Mouse (Mus musculus) midbrain, embryonic 11.5 days (tissue): ENCODE results near the gene Sned1. TPM values are rescaled to one million over a fixed set of nuclear protein-coding genes. Genes with fewer than 3 reads are reported as not detected.

Experiments used
- ATAC-seq: fragments of 200-750 bp; cut with Nextera tagmentation; 2 replicates; pipeline ENCODE4 v1.8.0; 2017; ENCODE audit warnings: moderate TSS enrichment, moderate library complexity; ENCODE audit not compliant: low FRiP score
- DNase-seq: peaks from one replicate; pipeline ENCODE4 v3.0.0; 2015; ENCODE audit warnings: low spot score; ENCODE audit errors: missing footprints
- H3K27ac ChIP-seq: fragments of 300-500 bp; sonication (generic); 2 replicates; pipeline ENCODE4 v1.5.1; 2014; ENCODE audit warnings: low read depth, low read length
- H3K27me3 ChIP-seq: fragments of 300-500 bp; sonication (generic); 2 replicates; pipeline ENCODE4 v1.6.1; 2014; ENCODE audit warnings: mild to moderate bottlenecking, low read length, moderate library complexity, mixed read lengths; ENCODE audit not compliant: control insufficient read depth, insufficient read depth
- H3K36me3 ChIP-seq: fragments of 300-500 bp; sonication (generic); 2 replicates; pipeline ENCODE4 v1.6.1; 2014; ENCODE audit warnings: mild to moderate bottlenecking, low read length, moderate library complexity, mixed read lengths; ENCODE audit not compliant: control insufficient read depth, insufficient read depth
- H3K4me1 ChIP-seq: fragments of 300-500 bp; sonication (generic); 2 replicates; pipeline ENCODE4 v1.6.1; 2014; ENCODE audit warnings: low read length; ENCODE audit not compliant: control insufficient read depth, insufficient read depth
- H3K4me2 ChIP-seq: fragments of 300-500 bp; sonication (generic); 2 replicates; pipeline ENCODE4 v1.6.1; 2014; ENCODE audit warnings: mild to moderate bottlenecking, moderate library complexity
- H3K4me3 ChIP-seq: fragments of 300-500 bp; sonication (generic); 2 replicates; pipeline ENCODE4 v1.5.1; 2014; ENCODE audit warnings: low read depth, low read length
- H3K9ac ChIP-seq: fragments of 300-500 bp; sonication (generic); 2 replicates; pipeline ENCODE4 v1.6.1; 2014; ENCODE audit warnings: low read length
- H3K9me3 ChIP-seq: fragments of 300-500 bp; sonication (generic); 2 replicates; pipeline ENCODE4 v1.6.1; 2016; ENCODE audit warnings: low read length; ENCODE audit not compliant: control insufficient read depth
- WGBS: fragments of 180-500 bp; shearing (Covaris S2); extraction: QIAGEN DNeasy Blood & Tissue Kit; methylation state at CpG from one replicate; pipeline ENCODE4 v1.1.7; 2014; 5-methylcytosine and 5-hydroxymethylcytosine counted together
- polyA plus RNA-seq: library from polyadenylated mRNA; unstranded; fragments of >200 nt; fragmentation: Nextera tagmentation; extraction: Ambion mirVana; gene quantifications from 2 replicates; pipeline ENCODE4 v1.2.1, GENCODE M21; 2014

Gene Sned1
- polyA plus RNA-seq, 1 experiment from 2014 or later, result 2.0 TPM

- DNase-seq (peak; percentile 75), ATAC-seq (no peak)
- Histone ChIP-seq H3K27me3 (no peaks in the 10 kb centered on the region), H3K9ac (no peak overlapping the region), H3K27ac (no peak overlapping the region), H3K4me3 (no peak overlapping the region), H3K4me1 (peaks cover 8% of the 10 kb centered on the region), H3K36me3 (no peaks in the 10 kb centered on the region), H3K9me3 (no peaks in the 10 kb centered on the region), H3K4me2 (no peak overlapping the region)
- 89% methylated on average over 11 of the region's 11 CpGs for WGBS
Observed at GRCm38 (mm10) chr1:93211019-93211418, 24.6 kb upstream of the Sned1 start.

- Histone ChIP-seq H3K4me3 (no peak overlapping the region), H3K4me1 (peaks cover 8% of the 10 kb centered on the region), H3K9ac (no peak overlapping the region), H3K27me3 (no peaks in the 10 kb centered on the region), H3K36me3 (no peaks in the 10 kb centered on the region), H3K27ac (no peak overlapping the region), H3K4me2 (no peak overlapping the region), H3K9me3 (no peaks in the 10 kb centered on the region)
- ATAC-seq (no peak), DNase-seq (peak; percentile 72)
- WGBS, result 55% methylated on average over 10 of the region's 10 CpGs
Observed at GRCm38 (mm10) chr1:93211549-93212220, 24.0 kb upstream of the Sned1 start.

GRCm38 (mm10) chr1:93212441-93212840, 23.2 kb upstream of the Sned1 start:
- Histone ChIP-seq H3K4me2 (no peak overlapping the region), H3K4me3 (no peak overlapping the region), H3K9me3 (no peaks in the 10 kb centered on the region), H3K9ac (no peak overlapping the region), H3K27ac (no peak overlapping the region), H3K27me3 (no peaks in the 10 kb centered on the region), H3K4me1 (peaks cover 8% of the 10 kb centered on the region), H3K36me3 (no peaks in the 10 kb centered on the region)
- ATAC-seq (no peak), DNase-seq (peak; percentile 41)
- 82% methylated on average over 7 of the region's 7 CpGs for WGBS

GRCm38 (mm10) chr1:93214612-93215011, 21.0 kb upstream of the Sned1 start:
- no peaks in the 10 kb centered on the region for H3K9me3 ChIP-seq
- WGBS, result 30% methylated on average over 5 of the region's 5 CpGs
- no peak overlapping the region for H3K9ac ChIP-seq
- H3K27me3 ChIP-seq, result no peaks in the 10 kb centered on the region
- ATAC-seq (peak; percentile 43), DNase-seq (peak; percentile 82)
- H3K4me1 ChIP-seq, result peaks cover 8% of the 10 kb centered on the region
- H3K36me3 ChIP-seq, result no peaks in the 10 kb centered on the region
- no peak overlapping the region for H3K27ac ChIP-seq
- H3K4me3 ChIP-seq, result no peak overlapping the region
- no peak overlapping the region for H3K4me2 ChIP-seq

GRCm38 (mm10) chr1:93216839-93217497, 18.7 kb upstream of the Sned1 start:
- DNase-seq (peak; percentile 59), ATAC-seq (no peak)
- WGBS, result 66% methylated on average over 9 of the region's 9 CpGs
- Histone ChIP-seq H3K27ac (no peak overlapping the region), H3K36me3 (no peaks in the 10 kb centered on the region), H3K9ac (no peak overlapping the region), H3K4me1 (peaks cover 5% of the 10 kb centered on the region), H3K27me3 (no peaks in the 10 kb centered on the region), H3K9me3 (no peaks in the 10 kb centered on the region), H3K4me3 (no peak overlapping the region), H3K4me2 (no peak overlapping the region)

GRCm38 (mm10) chr1:93217530-93217929, 18.1 kb upstream of the Sned1 start:
- ATAC-seq (no peak), DNase-seq (peak; percentile 33)
- WGBS, result 35% methylated on average over 7 of the region's 7 CpGs
- no peak overlapping the region for H3K9ac ChIP-seq
- H3K4me3 ChIP-seq, result no peak overlapping the region
- no peaks in the 10 kb centered on the region for H3K27me3 ChIP-seq
- no peak overlapping the region for H3K27ac ChIP-seq
- H3K9me3 ChIP-seq, result no peaks in the 10 kb centered on the region
- no peaks in the 10 kb centered on the region for H3K36me3 ChIP-seq
- peaks cover 5% of the 10 kb centered on the region for H3K4me1 ChIP-seq
- H3K4me2 ChIP-seq, result no peak overlapping the region

GRCm38 (mm10) chr1:93220776-93221175, 14.9 kb upstream of the Sned1 start:
- no peaks in the 10 kb centered on the region for H3K4me1 ChIP-seq
- H3K27ac ChIP-seq, result no peak overlapping the region
- peak; percentile 72 for DNase-seq
- WGBS, result 71% methylated on average over 7 of the region's 7 CpGs
- H3K4me3 ChIP-seq, result no peak overlapping the region
- no peaks in the 10 kb centered on the region for H3K9me3 ChIP-seq
- H3K4me2 ChIP-seq, result no peak overlapping the region
- H3K36me3 ChIP-seq, result no peaks in the 10 kb centered on the region
- H3K9ac ChIP-seq, result no peak overlapping the region
- ATAC-seq, result peak; percentile 57; the same call in 1 of the 2 replicates
- H3K27me3 ChIP-seq, result no peaks in the 10 kb centered on the region; the same call in 1 of the 2 replicates

- Histone ChIP-seq H3K27me3 (no peaks in the 10 kb centered on the region; the same call in 1 of the 2 replicates), H3K4me2 (no peak overlapping the region), H3K4me3 (no peak overlapping the region), H3K4me1 (no peaks in the 10 kb centered on the region), H3K36me3 (no peaks in the 10 kb centered on the region), H3K9ac (no peak overlapping the region), H3K9me3 (no peaks in the 10 kb centered on the region), H3K27ac (no peak overlapping the region)
- peak; percentile 45; the same call in 1 of the 2 replicates for ATAC-seq
- peak; percentile 93 for DNase-seq
- WGBS, result 7% methylated on average over 18 of the region's 18 CpGs
Observed at GRCm38 (mm10) chr1:93223972-93224371, 11.7 kb upstream of the Sned1 start.

GRCm38 (mm10) chr1:93225226-93225625, 10.4 kb upstream of the Sned1 start:
- no peak overlapping the region for H3K4me3 ChIP-seq
- H3K27ac ChIP-seq, result no peak overlapping the region
- H3K9ac ChIP-seq, result no peak overlapping the region
- H3K4me2 ChIP-seq, result no peak overlapping the region
- H3K9me3 ChIP-seq, result no peaks in the 10 kb centered on the region
- no peaks in the 10 kb centered on the region for H3K36me3 ChIP-seq
- no peaks in the 10 kb centered on the region; the same call in 1 of the 2 replicates for H3K27me3 ChIP-seq
- WGBS, result 50% methylated on average over 4 of the region's 4 CpGs
- no peak for DNase-seq
- no peak for ATAC-seq
- H3K4me1 ChIP-seq, result no peaks in the 10 kb centered on the region
